Mouse (Mus musculus) 416B (cell line): Measurements from ENCODE around the gene Hist4h4.
A peak's percentile ranks its signal among the peaks of the same experiment; 100 is the strongest.

Experiments used
- DNase-seq: peaks from one replicate; pipeline ENCODE4 v3.0.0; 2011; ENCODE audit warnings: low read depth

Gene Hist4h4

GRCm38 (mm10) chr6:136782761-136783160, 21.5 kb downstream of the Hist4h4 start:
- DNase-seq = no peak

GRCm38 (mm10) chr6:136782146-136782545, 22.1 kb downstream of the Hist4h4 start:
- DNase-seq = no peak

- DNase-seq = no peak
Observed at GRCm38 (mm10) chr6:136781377-136781986, 22.7 kb downstream of the Hist4h4 start, which contains the start of gene Gucy2c. Gucy2c (minus strand) TSS chr6:136781765.

- DNase-seq = no peak
Observed at GRCm38 (mm10) chr6:136776392-136776791, 27.8 kb downstream of the Hist4h4 start.

- no peak for DNase-seq
Observed at GRCm38 (mm10) chr6:136769859-136770258, 34.4 kb downstream of the Hist4h4 start.

- no peak for DNase-seq
Observed at GRCm38 (mm10) chr6:136769143-136769542, 35.1 kb downstream of the Hist4h4 start.

GRCm38 (mm10) chr6:136763912-136764311, 40.3 kb downstream of the Hist4h4 start:
- DNase-seq = peak; percentile 22
